Mouse (Mus musculus): ENCODE results near the gene Dnajb2. TPM values are rescaled to one million over a fixed set of nuclear protein-coding genes. Genes with fewer than 3 reads are reported as not detected.
A peak's percentile ranks its signal among the peaks of the same experiment; 100 is the strongest.
"Not testable (repeated sequence)": the region's sequence is repeated elsewhere in the genome, so short reads cannot be mapped to it uniquely, and the experiment has no call there.

Gene Dnajb2
- polyA plus RNA-seq, 2 experiments from 2014 or later: 10.0 to 10.3 TPM

- peak; percentile 91 for ATAC-seq
These were observed 17.1 kb upstream of the Dnajb2 start for GRCm38 (mm10) chr1:75219078-75219477.

DNA sequence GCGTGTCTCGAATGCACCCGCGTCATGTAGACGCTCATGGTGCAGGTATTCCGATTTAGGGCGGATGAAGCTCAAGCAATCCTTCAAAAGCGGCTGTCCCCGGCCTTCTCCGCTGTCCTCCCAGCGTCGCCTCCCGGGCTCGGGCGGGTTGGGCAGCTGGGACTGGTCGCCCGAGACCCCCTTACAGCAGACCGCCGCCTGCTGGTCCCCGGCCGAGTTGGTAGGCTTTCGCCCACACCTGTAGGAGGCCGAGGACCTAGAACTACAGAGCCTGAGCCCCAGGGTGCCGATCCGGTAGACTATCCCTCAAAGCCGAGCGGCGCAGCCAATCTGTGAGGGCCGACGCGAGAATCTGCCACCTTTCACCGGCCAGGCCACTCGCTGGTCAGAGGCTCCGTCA, 16.7 kb upstream of the Dnajb2 start, which contains the start of gene Tuba4a:
Tuba4a (minus strand) TSS at position 335 of the 400 bp plus-strand sequence.
- ATAC-seq: no peak

GRCm38 (mm10) chr1:75221538-75221937, 14.7 kb upstream of the Dnajb2 start:
- ATAC-seq: no peak

DNA sequence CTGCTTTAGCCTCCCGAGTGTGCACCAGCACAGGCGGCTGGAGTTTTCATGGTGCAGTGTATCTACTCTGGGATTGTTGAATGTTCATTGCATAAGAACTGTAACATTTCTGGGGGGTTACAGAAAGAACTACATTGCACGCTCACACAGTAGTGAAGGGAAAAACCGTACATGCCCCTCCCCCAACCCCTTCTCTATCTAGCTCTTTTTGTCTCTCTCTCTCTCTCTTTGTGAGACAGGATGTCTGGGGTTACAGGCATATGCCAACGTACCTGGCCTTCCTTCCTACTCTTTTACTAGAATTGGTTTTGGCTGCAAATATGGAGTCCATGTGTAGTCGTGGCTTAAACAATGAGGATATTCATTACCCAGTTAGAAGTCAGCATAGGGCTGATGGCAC, 13.3 kb upstream of the Dnajb2 start:
- ATAC-seq: peak; percentile 33

DNA sequence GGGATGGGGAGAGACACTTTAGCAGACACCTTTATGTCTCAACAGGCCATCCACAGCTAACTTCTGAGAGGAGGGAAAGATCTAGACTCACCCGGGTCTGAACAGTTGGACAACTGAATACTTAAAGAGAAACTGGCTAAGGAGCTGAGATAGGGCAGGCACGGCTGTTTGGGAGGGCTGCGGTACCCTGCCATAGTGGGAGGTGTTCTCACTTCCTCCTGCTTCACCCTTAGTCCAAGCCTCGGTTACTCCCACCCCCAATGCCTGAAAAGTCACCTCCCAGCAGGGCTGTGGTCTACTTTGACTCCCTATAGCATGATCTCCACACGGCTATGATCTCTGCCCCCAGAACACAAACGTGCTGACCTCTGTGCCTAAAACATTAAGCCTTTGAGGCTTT, 12.7 kb upstream of the Dnajb2 start:
- no peak for ATAC-seq

GRCm38 (mm10) chr1:75225473-75225872, 10.7 kb upstream of the Dnajb2 start:
- no peak for ATAC-seq

- ATAC-seq: no peak
These were observed 10.1 kb upstream of the Dnajb2 start for GRCm38 (mm10) chr1:75226138-75226537.

GRCm38 (mm10) chr1:75227653-75228052, 8.6 kb upstream of the Dnajb2 start:
- no peak for ATAC-seq

DNA sequence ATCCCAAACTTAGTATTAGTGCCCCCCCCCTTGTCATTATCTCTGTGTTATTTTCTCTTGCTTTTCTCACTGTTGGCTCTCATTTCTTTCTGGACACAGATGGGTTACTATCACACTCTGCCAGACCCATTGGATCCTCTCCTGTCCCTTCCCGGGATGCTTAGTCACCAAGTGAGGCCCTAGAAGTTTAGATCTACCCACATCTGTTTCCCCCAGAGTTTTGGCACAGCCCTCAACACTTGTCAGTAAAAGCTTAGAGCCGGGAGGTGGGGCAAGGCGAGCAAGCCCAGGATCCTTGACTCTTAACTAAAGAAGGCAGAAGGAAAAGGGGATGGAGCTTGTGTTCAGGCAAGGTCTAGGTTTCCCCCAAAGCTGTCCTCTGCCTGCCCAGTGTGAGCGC, 7.0 kb upstream of the Dnajb2 start:
- ATAC-seq: no peak

DNA sequence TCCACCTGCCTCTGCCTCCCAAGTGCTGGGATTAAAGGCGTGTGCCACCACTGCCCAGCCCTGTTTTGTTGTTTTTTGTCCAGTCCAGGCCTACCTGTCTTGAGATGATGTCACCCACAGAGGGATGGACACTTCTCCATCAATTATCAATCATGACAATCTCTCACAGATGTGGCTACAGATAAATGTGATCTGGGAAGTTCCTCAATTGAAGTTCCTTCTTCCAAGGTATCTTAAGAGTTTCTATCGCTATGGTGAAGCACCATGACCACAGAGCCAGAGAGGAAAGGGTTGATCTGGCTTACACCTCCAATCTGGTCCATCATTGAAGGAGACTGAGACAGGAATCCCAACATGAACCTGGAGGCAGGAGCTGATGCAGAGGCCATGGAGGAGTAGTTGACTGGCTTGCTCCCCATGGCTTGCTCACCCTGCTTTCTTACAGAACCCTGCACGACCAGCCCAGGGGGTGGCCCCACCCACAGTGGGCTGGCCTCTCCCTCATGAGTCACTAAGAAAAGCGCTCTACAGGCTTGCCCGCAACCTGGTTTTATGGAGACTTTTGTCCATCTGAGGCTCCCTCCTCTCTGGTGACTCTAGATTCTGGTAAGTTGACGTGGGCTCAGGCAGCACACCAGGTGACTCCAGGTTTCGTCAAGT, 5.7 kb upstream of the Dnajb2 start:
- no peak for ATAC-seq

DNA sequence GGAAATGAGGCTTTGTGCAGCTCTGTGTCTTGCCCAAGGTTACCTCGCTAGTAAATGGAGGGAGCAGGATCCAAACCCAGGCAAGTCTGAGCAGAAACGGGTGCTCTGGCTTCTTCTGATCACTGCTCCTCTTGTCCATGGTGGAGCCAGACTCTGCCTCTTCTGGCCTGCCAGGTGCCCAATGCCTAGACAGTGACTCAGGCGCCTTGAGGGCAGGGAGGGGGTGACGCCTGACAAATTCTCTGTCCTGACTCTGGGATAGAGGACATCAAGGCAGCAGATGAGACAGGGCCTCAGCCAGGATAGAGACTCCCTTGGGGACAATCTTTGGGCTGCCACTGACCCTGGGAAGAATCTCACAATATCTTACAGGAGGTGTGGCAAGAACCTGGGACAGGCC, 5.0 kb upstream of the Dnajb2 start:
- no peak for ATAC-seq

DNA sequence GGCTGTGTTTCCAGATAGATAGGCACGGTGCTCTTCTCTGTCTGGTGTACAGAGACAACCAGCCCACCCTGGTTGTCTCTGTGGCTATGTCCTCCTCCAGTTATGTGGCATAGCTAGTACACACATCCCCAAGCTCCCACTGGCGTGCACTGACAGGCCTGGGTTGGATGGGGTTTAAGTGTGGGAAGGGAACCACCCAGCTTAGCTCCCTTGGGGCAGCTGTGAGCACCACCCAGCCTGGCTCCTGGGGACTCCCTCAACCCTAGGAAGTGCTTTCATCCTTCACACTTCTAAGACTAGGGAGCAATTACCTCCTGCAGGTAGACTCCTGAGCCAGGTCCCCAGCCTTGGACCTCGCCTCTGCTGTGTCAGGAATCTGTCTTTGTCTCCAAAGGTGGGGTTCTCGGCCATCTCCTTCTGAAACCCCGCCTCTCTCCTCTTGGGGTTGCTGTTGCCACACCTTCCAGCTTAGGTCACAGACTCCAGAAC, 4.5 kb upstream of the Dnajb2 start, which contains the start of gene A630095N17Rik:
A630095N17Rik (minus strand) TSS at position 439 of the 489 bp plus-strand sequence.
- no peak for ATAC-seq

DNA sequence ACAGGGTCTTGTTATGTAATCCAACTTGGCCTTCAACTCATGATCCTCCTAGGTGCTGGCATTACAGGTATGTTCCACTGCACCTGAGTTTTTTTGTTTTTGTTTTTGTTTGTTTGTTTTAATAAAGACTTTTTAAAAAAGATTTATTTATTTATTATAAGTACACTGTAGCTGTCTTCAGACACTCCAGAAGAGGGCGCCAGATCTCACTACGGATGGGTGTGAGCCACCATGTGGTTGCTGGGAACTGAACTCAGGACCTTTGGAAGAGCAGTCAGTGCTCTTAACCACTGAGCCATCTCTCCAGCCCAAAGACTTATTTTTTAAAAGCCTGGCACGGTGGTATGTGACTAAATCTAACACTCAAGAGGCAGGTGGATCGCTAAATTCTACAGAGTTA, 3.7 kb upstream of the Dnajb2 start:
- not testable (repeated sequence) for ATAC-seq

- peak; percentile 63 for ATAC-seq
These were observed 1.6 kb upstream of the Dnajb2 start for GRCm38 (mm10) chr1:75234606-75235005.

- ATAC-seq: no peak
These were observed 3.4 kb downstream of the Dnajb2 start for GRCm38 (mm10) chr1:75239591-75239990.

DNA sequence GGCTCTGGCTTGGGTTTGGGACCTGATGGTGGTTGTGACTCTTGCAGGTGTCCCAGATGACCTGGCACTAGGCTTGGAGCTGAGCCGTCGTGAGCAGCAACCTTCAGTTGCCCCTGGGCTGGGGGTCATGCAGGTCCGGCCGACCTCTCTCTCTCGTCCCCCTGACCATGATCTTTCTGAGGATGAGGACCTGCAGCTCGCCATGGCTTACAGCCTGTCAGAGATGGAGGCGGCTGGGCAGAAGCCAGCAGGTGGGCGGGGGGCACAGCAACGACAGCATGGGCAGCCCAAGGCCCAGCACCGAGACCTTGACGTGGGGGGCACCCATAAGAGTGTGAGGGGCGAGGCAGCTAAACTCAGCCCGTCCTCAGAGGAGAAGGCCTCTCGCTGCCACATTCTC, 7.2 kb downstream of the Dnajb2 start:
- ATAC-seq: no peak

DNA sequence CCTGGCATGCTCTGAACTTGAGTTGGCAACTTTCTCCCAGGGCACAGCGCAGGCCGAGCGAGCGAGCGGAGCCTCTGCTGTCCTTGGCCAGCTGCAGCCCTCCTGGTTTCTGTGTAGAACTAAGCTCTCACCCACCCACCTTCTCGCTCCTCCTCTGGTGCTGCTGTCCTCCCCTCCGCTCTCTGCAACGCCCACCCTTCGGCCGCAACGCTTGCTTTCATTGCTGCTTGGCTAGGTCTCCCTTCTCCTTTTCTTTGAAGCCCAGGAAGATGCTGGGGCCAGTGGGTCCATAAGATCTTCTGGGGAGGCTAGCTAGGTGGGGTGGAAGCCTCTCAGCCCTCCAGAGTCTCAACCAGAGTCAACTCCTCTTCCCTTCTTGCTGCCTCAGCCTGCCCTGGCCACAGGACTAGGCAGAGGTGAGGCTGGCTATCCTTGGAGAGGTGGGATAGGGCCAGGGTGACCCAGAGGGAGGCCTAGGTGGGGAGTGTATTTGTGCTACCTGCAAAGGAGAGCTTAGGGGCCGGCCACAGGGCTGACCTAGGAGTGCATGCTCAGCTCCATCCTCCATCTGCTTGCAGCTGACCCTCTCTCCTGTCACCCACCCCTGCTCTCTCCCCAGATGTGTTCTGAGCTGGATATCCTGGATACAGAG, 8.1 kb downstream of the Dnajb2 start:
- ATAC-seq: no peak

DNA sequence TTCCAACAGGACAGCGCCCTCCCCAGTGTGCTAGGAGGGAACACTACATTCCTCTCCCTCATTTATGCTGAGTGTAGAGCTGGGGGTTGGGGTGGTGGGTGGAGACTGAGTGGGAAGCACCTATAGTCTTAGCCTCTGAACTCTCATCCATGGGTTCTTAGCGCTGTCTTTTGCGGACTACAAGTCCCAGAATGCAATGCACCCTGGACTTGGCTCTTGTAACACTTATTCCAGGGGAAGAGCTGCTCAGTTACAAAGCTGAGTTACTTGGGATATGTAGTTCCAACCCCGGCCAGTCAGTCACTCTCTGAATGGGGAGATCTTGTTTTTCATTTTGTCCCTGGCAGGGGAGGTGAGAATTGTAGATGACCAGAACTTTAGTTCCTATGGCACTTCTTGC, 8.6 kb downstream of the Dnajb2 start:
- peak; percentile 63 for ATAC-seq

DNA sequence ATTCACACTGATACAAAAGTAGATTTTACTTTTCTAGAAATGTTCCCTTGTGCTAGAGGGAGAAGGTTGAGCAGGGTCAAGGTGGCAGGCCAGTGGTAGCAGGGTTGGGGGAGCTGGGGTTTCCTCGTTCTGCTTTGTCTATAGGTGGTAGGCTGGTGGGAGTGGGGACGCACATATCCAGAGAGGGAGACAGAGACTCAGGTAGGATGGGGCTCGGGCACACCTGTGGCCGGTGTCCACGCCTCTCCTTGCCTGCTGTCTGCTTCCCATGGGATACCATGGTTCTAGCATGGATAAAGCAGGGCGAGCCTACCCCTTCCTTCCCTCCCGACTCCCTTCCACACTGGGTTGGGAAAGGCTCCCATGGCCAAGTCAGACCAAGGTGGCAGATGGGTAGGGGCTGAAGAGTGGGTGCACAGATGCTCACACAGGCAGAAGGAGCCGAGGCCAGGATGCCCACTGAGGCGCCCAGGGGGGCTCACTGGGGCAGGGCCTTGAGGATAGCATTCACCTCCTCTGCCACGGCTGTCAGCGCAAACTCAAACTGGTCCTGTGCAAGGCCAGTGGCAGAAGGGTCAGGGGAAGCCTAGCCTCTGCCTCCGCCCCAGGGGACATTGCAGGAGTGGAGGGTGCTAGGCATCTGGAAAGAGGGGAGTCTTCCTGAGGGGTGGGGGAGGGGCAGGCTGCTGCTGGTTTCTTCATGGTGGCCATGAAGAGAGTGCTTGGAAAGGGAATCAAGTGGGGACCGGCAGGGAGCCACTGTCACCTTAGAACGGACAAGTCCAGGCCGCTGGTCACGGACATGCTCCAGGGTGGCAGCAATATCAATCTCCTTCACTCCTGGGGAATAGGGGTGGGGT, 11.1 kb downstream of the Dnajb2 start:
- ATAC-seq: no peak

- peak; percentile 58 for ATAC-seq
These were observed 12.0 kb downstream of the Dnajb2 start for GRCm38 (mm10) chr1:75248041-75248772.

DNA sequence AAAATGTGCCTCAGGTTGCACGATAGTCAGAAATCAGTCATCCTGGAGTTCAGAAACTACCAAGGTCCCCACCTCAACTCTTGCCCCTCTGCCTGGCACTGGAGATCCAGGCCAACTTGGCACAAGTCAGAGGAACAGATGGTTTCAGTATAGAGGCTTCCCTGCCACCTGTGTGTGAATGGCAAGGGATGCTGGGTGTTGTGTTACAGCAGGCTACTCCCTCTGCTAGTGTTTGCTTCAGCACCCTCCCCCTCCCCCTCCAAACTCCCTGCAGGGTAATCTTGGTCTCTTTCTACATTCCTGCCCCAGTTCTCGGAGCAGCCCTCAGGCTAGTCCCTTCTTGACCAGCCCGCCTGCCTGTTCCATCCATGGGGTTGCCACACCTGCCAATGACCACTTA, 14.3 kb downstream of the Dnajb2 start:
- no peak for ATAC-seq
